Mouse (Mus musculus) cerebellum, postnatal 10 days (tissue): ENCODE measurements around the gene Asic2.
A peak's percentile ranks its signal among the peaks of the same experiment; 100 is the strongest.

ENCODE experiments used
- DNase-seq, 2 experiments: peaks; one replicate each; pipeline ENCODE4 v3.0.0; 2021; ENCODE audit warnings: mixed read lengths in 2 of 2

Gene Asic2

GRCm38 (mm10) chr11:81080076-81080805 lies 888.0 kb downstream of the Asic2 start:
- DNase-seq: no peak

GRCm38 (mm10) chr11:81079237-81079636 lies 889.0 kb downstream of the Asic2 start:
- DNase-seq: no peak

GRCm38 (mm10) chr11:81071836-81072235 lies 896.4 kb downstream of the Asic2 start:
- DNase-seq: no peak

GRCm38 (mm10) chr11:81065386-81065785 lies 902.9 kb downstream of the Asic2 start:
- peak in 1 of 2 experiments; percentile 29 for DNase-seq

GRCm38 (mm10) chr11:81064006-81064405 lies 904.3 kb downstream of the Asic2 start:
- peak; percentile 35 to 38 for DNase-seq

- no peak for DNase-seq
Observed at GRCm38 (mm10) chr11:81060077-81060476, 908.2 kb downstream of the Asic2 start.

- no peak for DNase-seq
Observed at GRCm38 (mm10) chr11:81059546-81059945, 908.7 kb downstream of the Asic2 start.

- DNase-seq: peak; percentile 58 to 60
Observed at GRCm38 (mm10) chr11:81057506-81057905, 910.8 kb downstream of the Asic2 start.

- DNase-seq: no peak
Observed at GRCm38 (mm10) chr11:81056776-81057175, 911.5 kb downstream of the Asic2 start.

- DNase-seq: peak; percentile 34 to 59
Observed at GRCm38 (mm10) chr11:81055446-81056145, 912.7 kb downstream of the Asic2 start.

- no peak for DNase-seq
Observed at GRCm38 (mm10) chr11:81053826-81054225, 914.4 kb downstream of the Asic2 start.

- DNase-seq: no peak
Observed at GRCm38 (mm10) chr11:81041671-81042070, 926.6 kb downstream of the Asic2 start.

GRCm38 (mm10) chr11:81039976-81040375 lies 928.3 kb downstream of the Asic2 start:
- DNase-seq: peak; percentile 37 to 45

GRCm38 (mm10) chr11:81032151-81032550 lies 936.1 kb downstream of the Asic2 start:
- DNase-seq: no peak

- DNase-seq: peak; percentile 37 to 63
Observed at GRCm38 (mm10) chr11:81014776-81015175, 953.5 kb downstream of the Asic2 start.

GRCm38 (mm10) chr11:81013501-81013900 lies 954.8 kb downstream of the Asic2 start:
- peak; percentile 73 to 77 for DNase-seq

- peak; percentile 52 to 57 for DNase-seq
Observed at GRCm38 (mm10) chr11:81010766-81011165, 957.5 kb downstream of the Asic2 start.

- no peak for DNase-seq
Observed at GRCm38 (mm10) chr11:81009366-81009765, 958.9 kb downstream of the Asic2 start.

- no peak for DNase-seq
Observed at GRCm38 (mm10) chr11:81005831-81006230, 962.4 kb downstream of the Asic2 start.

GRCm38 (mm10) chr11:81002769-81003430 lies 965.4 kb downstream of the Asic2 start:
- peak; percentile 29 to 42 for DNase-seq

GRCm38 (mm10) chr11:80995621-80996020 lies 972.6 kb downstream of the Asic2 start:
- DNase-seq: peak; percentile 54 to 66

- no peak for DNase-seq
Observed at GRCm38 (mm10) chr11:80983530-80983929, 984.7 kb downstream of the Asic2 start.

GRCm38 (mm10) chr11:80976239-80976855 lies 991.9 kb downstream of the Asic2 start:
- no peak for DNase-seq
